Mouse (Mus musculus) E14TG2a.4 (cell line): ENCODE measurements around the gene Pcyt2.

Experiments used
- CTCF ChIP-seq: conservative IDR thresholded peaks from 2 replicates; pipeline ENCODE4 v1.5.1; 2014; ENCODE audit warnings: low read length
- POU5F1 ChIP-seq: IDR thresholded peaks from 2 replicates; pipeline ENCODE4 v1.6.1; 2014; ENCODE audit warnings: low read length, borderline replicate concordance

- TF ChIP-seq CTCF (no peak), POU5F1 (no peak)
Measured at GRCm38 (mm10) chr11:120620195-120620594, 2.5 kb upstream of the Pcyt2 start.
